Mouse (Mus musculus): ENCODE measurements around the gene Adat2. TPM values are rescaled to one million over a fixed set of nuclear protein-coding genes. Genes with fewer than 3 reads are reported as not detected.
A peak's percentile ranks its signal among the peaks of the same experiment; 100 is the strongest.

The Adat2 gene
- polyA plus RNA-seq (2012; fragmentation: generic; extraction: Trizol): 9.4 TPM

- peak within 1 kb of the TSS; percentile 82 for H3ac ChIP-seq (ENCODE audit: control insufficient read depth, insufficient read length)
- peaks cover 9% of the 10 kb centered on the region for H3K79me2 ChIP-seq (ENCODE audit: control insufficient read depth, insufficient read depth)
- TF ChIP-seq MYOG (IDR thresholded peaks at IDR 0.05; ENCODE audit: control insufficient read depth in 1 of 3, insufficient read depth in 1 of 3, insufficient read length in 2 of 3, low read depth in 2 of 3) (peak in 2 of 3 experiments; percentile 32 to 47), CEBPB (IDR thresholded peaks at IDR 0.05; ENCODE audit: insufficient read depth, poor library complexity, severe bottlenecking) (0 out of 2 replicates have a peak, but pooled peaks have one; percentile 9), E2F4 (IDR thresholded peaks at IDR 0.05; ENCODE audit: insufficient read depth) (no peak), TCF3 (IDR thresholded peaks at IDR 0.05; ENCODE audit: insufficient read length, low read depth) (no peak), POLR2A (IDR thresholded peaks at IDR 0.05; ENCODE audit: insufficient read length, low read depth) (peak; percentile 77), TCF12 (IDR thresholded peaks at IDR 0.05; ENCODE audit: insufficient read depth, poor library complexity, severe bottlenecking) (no peak), SRF (IDR thresholded peaks at IDR 0.05; ENCODE audit: control insufficient read depth, insufficient read length, low read depth) (peak; percentile 12), MYOD1 (IDR thresholded peaks at IDR 0.05; ENCODE audit: control insufficient read depth in 1 of 3, insufficient read length in 2 of 3, low read depth in 2 of 3) (peak in 2 of 3 experiments; percentile 0 to 8), POLR2AphosphoS2 (IDR thresholded peaks at IDR 0.05; ENCODE audit: insufficient read length, low read depth) (peak; percentile 80)
- peak within 1 kb of the TSS; percentile 87 for H3K4me3 ChIP-seq
- H3K27me3 ChIP-seq (ENCODE audit: control insufficient read depth, insufficient read depth, insufficient read length): no peaks in the 10 kb centered on the region
- no peaks in the 10 kb centered on the region for H3K36me3 ChIP-seq (ENCODE audit: control insufficient read depth, insufficient read depth)
- H3K4me2 ChIP-seq (ENCODE audit: low read depth): peak within 1 kb of the TSS; percentile 98
Observed at GRCm38 (mm10) chr10:13552646-13553497, at the start of gene Adat2, which contains the start of gene Pex3. Gene Adat2, plus strand, starts transcription at chr10:13552894. Gene Pex3, minus strand, starts transcription at chr10:13553142.

GRCm38 (mm10) chr10:13521857-13522256, 30.8 kb upstream of the Adat2 start:
- Histone ChIP-seq H3K4me2 (ENCODE audit: low read depth) (no peak overlapping the region), H3K27me3 (ENCODE audit: control insufficient read depth, insufficient read depth, insufficient read length) (no peaks in the 10 kb centered on the region), H3K36me3 (ENCODE audit: control insufficient read depth, insufficient read depth) (peaks cover 15% of the 10 kb centered on the region), H3ac (ENCODE audit: control insufficient read depth, insufficient read length) (no peak overlapping the region), H3K79me2 (ENCODE audit: control insufficient read depth, insufficient read depth) (no peaks in the 10 kb centered on the region), H3K4me3 (no peak overlapping the region)
- TF ChIP-seq MYOG (IDR thresholded peaks at IDR 0.05; ENCODE audit: control insufficient read depth in 1 of 3, insufficient read depth in 1 of 3, insufficient read length in 2 of 3, low read depth in 2 of 3): no peak
- no peak for TF ChIP-seq REST (IDR thresholded peaks at IDR 0.05; ENCODE audit: insufficient read depth, insufficient read length)
- no peak for TF ChIP-seq TCF12 (IDR thresholded peaks at IDR 0.05; ENCODE audit: insufficient read depth, poor library complexity, severe bottlenecking)
- no peak for TF ChIP-seq USF1 (IDR thresholded peaks at IDR 0.05; ENCODE audit: low read depth)
- TF ChIP-seq TCF3 (IDR thresholded peaks at IDR 0.05; ENCODE audit: insufficient read length, low read depth): no peak
- no peak for TF ChIP-seq CEBPB (IDR thresholded peaks at IDR 0.05; ENCODE audit: insufficient read depth, poor library complexity, severe bottlenecking)
- TF ChIP-seq POLR2A (IDR thresholded peaks at IDR 0.05; ENCODE audit: insufficient read length, low read depth): no peak
- TF ChIP-seq MYOD1 (IDR thresholded peaks at IDR 0.05; ENCODE audit: control insufficient read depth in 1 of 3, insufficient read length in 2 of 3, low read depth in 2 of 3): no peak
- no peak for TF ChIP-seq POLR2AphosphoS2 (IDR thresholded peaks at IDR 0.05; ENCODE audit: insufficient read length, low read depth)
- TF ChIP-seq SRF (IDR thresholded peaks at IDR 0.05; ENCODE audit: control insufficient read depth, insufficient read length, low read depth): no peak
- no peak for TF ChIP-seq MAX (IDR thresholded peaks at IDR 0.05; ENCODE audit: low read depth)
- no peak for TF ChIP-seq E2F4 (IDR thresholded peaks at IDR 0.05; ENCODE audit: insufficient read depth)

- TF ChIP-seq POLR2A (IDR thresholded peaks at IDR 0.05; ENCODE audit: insufficient read length, low read depth) (no peak), USF1 (IDR thresholded peaks at IDR 0.05; ENCODE audit: low read depth) (no peak), SRF (IDR thresholded peaks at IDR 0.05; ENCODE audit: control insufficient read depth, insufficient read length, low read depth) (no peak), TCF12 (IDR thresholded peaks at IDR 0.05; ENCODE audit: insufficient read depth, poor library complexity, severe bottlenecking) (no peak), POLR2AphosphoS2 (IDR thresholded peaks at IDR 0.05; ENCODE audit: insufficient read length, low read depth) (no peak), CEBPB (IDR thresholded peaks at IDR 0.05; ENCODE audit: insufficient read depth, poor library complexity, severe bottlenecking) (no peak), REST (IDR thresholded peaks at IDR 0.05; ENCODE audit: insufficient read depth, insufficient read length) (no peak), MYOG (IDR thresholded peaks at IDR 0.05; ENCODE audit: control insufficient read depth in 1 of 3, insufficient read depth in 1 of 3, insufficient read length in 2 of 3, low read depth in 2 of 3) (no peak), MAX (IDR thresholded peaks at IDR 0.05; ENCODE audit: low read depth) (no peak), TCF3 (IDR thresholded peaks at IDR 0.05; ENCODE audit: insufficient read length, low read depth) (no peak)
- Histone ChIP-seq H3K4me2 (ENCODE audit: low read depth) (no peak overlapping the region), H3K27me3 (ENCODE audit: control insufficient read depth, insufficient read depth, insufficient read length) (no peaks in the 10 kb centered on the region), H3ac (ENCODE audit: control insufficient read depth, insufficient read length) (no peak overlapping the region), H3K79me2 (ENCODE audit: control insufficient read depth, insufficient read depth) (no peaks in the 10 kb centered on the region), H3K4me3 (no peak overlapping the region), H3K36me3 (ENCODE audit: control insufficient read depth, insufficient read depth) (peaks cover 41% of the 10 kb centered on the region)
Observed at GRCm38 (mm10) chr10:13528155-13528554, 24.5 kb upstream of the Adat2 start.

GRCm38 (mm10) chr10:13534751-13535150, 17.9 kb upstream of the Adat2 start:
- no peaks in the 10 kb centered on the region for H3K27me3 ChIP-seq (ENCODE audit: control insufficient read depth, insufficient read depth, insufficient read length)
- no peak overlapping the region for H3K4me2 ChIP-seq (ENCODE audit: low read depth)
- H3K79me2 ChIP-seq (ENCODE audit: control insufficient read depth, insufficient read depth): no peaks in the 10 kb centered on the region
- no peak overlapping the region for H3K4me3 ChIP-seq
- no peak overlapping the region for H3ac ChIP-seq (ENCODE audit: control insufficient read depth, insufficient read length)
- H3K36me3 ChIP-seq (ENCODE audit: control insufficient read depth, insufficient read depth): peaks cover 29% of the 10 kb centered on the region
- TF ChIP-seq MAX (IDR thresholded peaks at IDR 0.05; ENCODE audit: low read depth) (no peak), CEBPB (IDR thresholded peaks at IDR 0.05; ENCODE audit: insufficient read depth, poor library complexity, severe bottlenecking) (no peak), MYOG (IDR thresholded peaks at IDR 0.05; ENCODE audit: control insufficient read depth in 1 of 3, insufficient read depth in 1 of 3, insufficient read length in 2 of 3, low read depth in 2 of 3) (no peak), POLR2AphosphoS2 (IDR thresholded peaks at IDR 0.05; ENCODE audit: insufficient read length, low read depth) (no peak), MYOD1 (IDR thresholded peaks at IDR 0.05; ENCODE audit: control insufficient read depth in 1 of 3, insufficient read length in 2 of 3, low read depth in 2 of 3) (no peak), USF1 (IDR thresholded peaks at IDR 0.05; ENCODE audit: low read depth) (no peak), REST (IDR thresholded peaks at IDR 0.05; ENCODE audit: insufficient read depth, insufficient read length) (no peak), TCF3 (IDR thresholded peaks at IDR 0.05; ENCODE audit: insufficient read length, low read depth) (no peak), POLR2A (IDR thresholded peaks at IDR 0.05; ENCODE audit: insufficient read length, low read depth) (no peak), TCF12 (IDR thresholded peaks at IDR 0.05; ENCODE audit: insufficient read depth, poor library complexity, severe bottlenecking) (no peak), E2F4 (IDR thresholded peaks at IDR 0.05; ENCODE audit: insufficient read depth) (no peak), SRF (IDR thresholded peaks at IDR 0.05; ENCODE audit: control insufficient read depth, insufficient read length, low read depth) (no peak)
